In genomic region chr10:122986320-122987225, GRCm38 (mm10) we compare ENCODE assay signal across 8 mouse cellular contexts.
A peak's percentile ranks its signal among the peaks of the same experiment; 100 is the strongest.
DNase-seq lines count a peak whose midpoint lies in the region; ATAC-seq and TF ChIP-seq lines count a peak whose summit lies in the region.

No protein-coding gene starts in this region.

- H3K27ac ChIP-seq in MEL (ENCODE audit: control insufficient read depth, low read depth, low read length), result peak overlapping the region; percentile 98
- peak overlapping the region; percentile 100 for H3K27ac ChIP-seq in forebrain, embryonic 12.5 days
- H3K27ac ChIP-seq in heart, postnatal 0 days (ENCODE audit: low read depth), result peak overlapping the region; percentile 100

- TF ChIP-seq CTCF in MEL (IDR thresholded peaks at IDR 0.05 in 2 of 3, conservative IDR thresholded peaks at IDR 0.05 in 1 of 3; ENCODE audit: control insufficient read depth in 1 of 3, insufficient read depth in 1 of 3, low read depth in 2 of 3, low read length in 3 of 3, poor library complexity in 1 of 3, severe bottlenecking in 1 of 3), result no peak
- TF ChIP-seq CTCF in heart, postnatal 0 days (IDR thresholded peaks at IDR 0.05; ENCODE audit: low read depth), result no peak
- no peak for TF ChIP-seq CTCF in lung, adult 2 months (IDR thresholded peaks at IDR 0.05; ENCODE audit: insufficient read depth, low read length)

- no peaks in the 10 kb centered on the region for H3K27me3 ChIP-seq in MEL (ENCODE audit: control insufficient read depth in 1 of 2, insufficient read depth in 2 of 2, low read length in 2 of 2)
- no peaks in the 10 kb centered on the region for H3K27me3 ChIP-seq in forebrain, embryonic 12.5 days
- no peaks in the 10 kb centered on the region for H3K27me3 ChIP-seq in heart, postnatal 0 days (ENCODE audit: control insufficient read depth, insufficient read depth, low read length)

- H3K79me2 ChIP-seq in MEL (ENCODE audit: control insufficient read depth, insufficient read depth, low read length, poor library complexity), result peaks cover 29% of the 10 kb centered on the region

- peak; percentile 87 for DNase-seq in MEL (ENCODE audit: low read depth, low spot score)
- peak; percentile 69 for DNase-seq in c-Kit-positive CD71-positive TER-119-positive erythroid progenitor cells, embryonic 14.5 days (ENCODE audit: low spot score)
- peak; percentile 76 for DNase-seq in heart, postnatal 0 days (ENCODE audit: low spot score)
- peak; percentile 71 to 81 for DNase-seq in layer of hippocampus, adult 18-20 months (ENCODE audit: low spot score in 2 of 2)
- DNase-seq in lung, adult 2 months, result peak; percentile 73
- peak; percentile 57 for DNase-seq in ovary, postnatal 10 days (ENCODE audit: low spot score)
- peak; percentile 83 for DNase-seq in urinary bladder, adult 2 months (ENCODE audit: low spot score)

- 11% methylated on average over 54 of the region's 54 CpGs for WGBS in forebrain, embryonic 12.5 days
- WGBS in heart, postnatal 0 days, result 7% methylated on average over 54 of the region's 54 CpGs
- 6% methylated on average over 54 of the region's 54 CpGs for WGBS in lung, adult 2 months

- TF ChIP-seq RAD21 in MEL (IDR thresholded peaks at IDR 0.05; ENCODE audit: low read depth, low read length), result no peak

- H3K9me3 ChIP-seq in MEL (replicated peaks; ENCODE audit: insufficient read depth, low read length), result no peaks in the 10 kb centered on the region
- no peaks in the 10 kb centered on the region for H3K9me3 ChIP-seq in forebrain, embryonic 12.5 days
- H3K9me3 ChIP-seq in heart, postnatal 0 days (replicated peaks; ENCODE audit: control insufficient read depth, low read length), result no peaks in the 10 kb centered on the region

- peak overlapping the region; percentile 54 for H3K4me2 ChIP-seq in forebrain, embryonic 12.5 days
- peak overlapping the region; percentile 85 for H3K4me2 ChIP-seq in heart, postnatal 0 days (ENCODE audit: low read depth, low read length)

- H3K4me1 ChIP-seq in MEL (ENCODE audit: control insufficient read depth in 1 of 2, insufficient read depth in 2 of 2, low read length in 2 of 2), result peaks cover 4 to 14% of the 10 kb centered on the region in 2 experiments; a peak in 3 of 4 replicates
- H3K4me1 ChIP-seq in forebrain, embryonic 12.5 days, result peaks cover 26% of the 10 kb centered on the region
- H3K4me1 ChIP-seq in heart, postnatal 0 days (ENCODE audit: control insufficient read depth, insufficient read depth), result peaks cover 34% of the 10 kb centered on the region
- H3K4me1 ChIP-seq in lung, adult 2 months (ENCODE audit: control insufficient read depth, insufficient read depth, low read length), result peaks cover 21% of the 10 kb centered on the region

- no peak for TF ChIP-seq EP300 in MEL (IDR thresholded peaks at IDR 0.05; ENCODE audit: low read depth in 1 of 2, low read length in 2 of 2)
- no peak for TF ChIP-seq EP300 in heart, postnatal 0 days (IDR thresholded peaks at IDR 0.05; ENCODE audit: low read depth)

- H3K9ac ChIP-seq in MEL (ENCODE audit: control insufficient read depth, low read depth, low read length, poor library complexity, severe bottlenecking), result peak overlapping the region; percentile 96
- H3K9ac ChIP-seq in forebrain, embryonic 12.5 days, result peak overlapping the region; percentile 99
- H3K9ac ChIP-seq in heart, postnatal 0 days (replicated peaks; ENCODE audit: low read depth, low read length), result peak overlapping the region; percentile 99

- ATAC-seq in forebrain, embryonic 12.5 days (ENCODE audit: low FRiP score), result peak; percentile 81
- ATAC-seq in heart, postnatal 0 days (ENCODE audit: insufficient read depth, low read depth), result peak; percentile 75

- H3K4me3 ChIP-seq in MEL (ENCODE audit: control insufficient read depth in 1 of 2, insufficient read depth in 1 of 2, low read depth in 2 of 2, low read length in 2 of 2), result peak overlapping the region; percentile 62 to 63
- peak overlapping the region; percentile 93 for H3K4me3 ChIP-seq in forebrain, embryonic 12.5 days (replicated peaks)
- H3K4me3 ChIP-seq in heart, postnatal 0 days (ENCODE audit: low read depth, low read length), result peak overlapping the region; percentile 97
- H3K4me3 ChIP-seq in lung, adult 2 months (replicated peaks; ENCODE audit: extremely low read depth, low read depth, low read length), result peak overlapping the region; percentile 61

- H3K36me3 ChIP-seq in MEL (ENCODE audit: control insufficient read depth in 1 of 2, insufficient read depth in 2 of 2, low read length in 2 of 2), result peaks cover 0 to 23% of the 10 kb centered on the region in 2 experiments; a peak in 2 of 4 replicates
- peaks cover 5% of the 10 kb centered on the region for H3K36me3 ChIP-seq in forebrain, embryonic 12.5 days (replicated peaks)
- H3K36me3 ChIP-seq in heart, postnatal 0 days (replicated peaks; ENCODE audit: control insufficient read depth, insufficient read depth, low read length), result no peaks in the 10 kb centered on the region

- TF ChIP-seq POLR2A in MEL (IDR thresholded peaks at IDR 0.05; ENCODE audit: control insufficient read depth in 1 of 2, insufficient read depth in 1 of 2, low read depth in 1 of 2, low read length in 2 of 2, poor library complexity in 1 of 2), result peak; percentile 62 to 84; a peak in 3 of 4 replicates
- TF ChIP-seq POLR2A in lung, adult 2 months (IDR thresholded peaks at IDR 0.05; ENCODE audit: borderline replicate concordance, extremely low read depth, low read depth, low read length), result 0 out of 2 replicates have a peak, but pooled peaks have one; percentile 3

TF ChIP-seq in MEL, 35 proteins besides CTCF, POLR2A, EP300 and RAD21:
- TF ChIP-seq E2F4 (IDR thresholded peaks at IDR 0.05; ENCODE audit: borderline replicate concordance, low read depth, low read length), result peak; percentile 60; the same call in 1 of the 2 replicates
- peak; percentile 70; the same call in 1 of the 2 replicates for TF ChIP-seq TBP (IDR thresholded peaks at IDR 0.05; ENCODE audit: low read depth, low read length)
- TF ChIP-seq GATA1 (IDR thresholded peaks at IDR 0.05; ENCODE audit: low read depth, low read length), result peak; percentile 30; the same call in 1 of the 2 replicates
- TF ChIP-seq KAT2A (conservative IDR thresholded peaks at IDR 0.05; ENCODE audit: low read depth, low read length), result no peak
- TF ChIP-seq GABPA (IDR thresholded peaks at IDR 0.05; ENCODE audit: low read depth, low read length), result no peak
- TF ChIP-seq MEF2A (IDR thresholded peaks at IDR 0.05; ENCODE audit: extremely low read depth, insufficient replicate concordance, low read depth, low read length, poor library complexity, severe bottlenecking), result no peak
- peak; percentile 61; the same call in 1 of the 2 replicates for TF ChIP-seq MAX (IDR thresholded peaks at IDR 0.05; ENCODE audit: low read length)
- TF ChIP-seq ELF1 (IDR thresholded peaks at IDR 0.05; ENCODE audit: low read depth, low read length), result no peak
- peak; percentile 98 for TF ChIP-seq MYC (IDR thresholded peaks at IDR 0.05; ENCODE audit: low read depth, low read length)
- no peak; the same call in 1 of the 2 replicates for TF ChIP-seq TCF12 (IDR thresholded peaks at IDR 0.05; ENCODE audit: low read depth, low read length)
- TF ChIP-seq MXI1 (IDR thresholded peaks at IDR 0.05; ENCODE audit: low read depth, low read length), result no peak; the same call in 1 of the 2 replicates
- TF ChIP-seq NELFE (IDR thresholded peaks at IDR 0.05; ENCODE audit: low read depth, low read length), result peak; percentile 8; the same call in 1 of the 2 replicates
- peak; percentile 66; the same call in 1 of the 2 replicates for TF ChIP-seq POLR2AphosphoS2 (IDR thresholded peaks at IDR 0.05; ENCODE audit: low read length)
- TF ChIP-seq ZMIZ1 (IDR thresholded peaks at IDR 0.05; ENCODE audit: low read depth, low read length), result peak; percentile 10; the same call in 1 of the 2 replicates
- 0 out of 2 replicates have a peak, but pooled peaks have one; percentile 87 for TF ChIP-seq UBTF (IDR thresholded peaks at IDR 0.05; ENCODE audit: borderline replicate concordance, insufficient read depth, low read depth, low read length)
- TF ChIP-seq ZKSCAN1 (IDR thresholded peaks at IDR 0.05; ENCODE audit: low read depth, low read length), result no peak
- peak; percentile 54; the same call in 1 of the 2 replicates for TF ChIP-seq HCFC1 (IDR thresholded peaks at IDR 0.05; ENCODE audit: low read depth, low read length)
- peak; percentile 46; the same call in 1 of the 2 replicates for TF ChIP-seq MAZ (IDR thresholded peaks at IDR 0.05; ENCODE audit: low read depth, low read length)
- no peak for TF ChIP-seq ZC3H11A (IDR thresholded peaks at IDR 0.05; ENCODE audit: low read depth, low read length)
- peak; percentile 74 for TF ChIP-seq NRF1 (IDR thresholded peaks at IDR 0.05; ENCODE audit: insufficient read depth, low read depth, low read length, poor library complexity, severe bottlenecking)
- no peak for TF ChIP-seq ETS1 (IDR thresholded peaks at IDR 0.05; ENCODE audit: low read depth, low read length)
TF ChIP-seq in MEL: peak in this region for 12.

Comparison
In these comparisons a context has a peak if more than half of its experiments do, and no peak if none do; other contexts are left out.
1. Peak in every context shown above with its lines: DNase-seq, ATAC-seq, H3K4me3 ChIP-seq and H3K27ac ChIP-seq.